Mouse (Mus musculus): Measurements from ENCODE around the gene Clasrp.

GRCm38 (mm10) chr7:19603849-19604605, at the start of gene Clasrp:
- peak; percentile 84 for TF ChIP-seq POLR2A (IDR thresholded peaks at IDR 0.05; ENCODE audit: low read depth, low read length)
- TF ChIP-seq CTCF (IDR thresholded peaks at IDR 0.05; ENCODE audit: extremely low read depth, insufficient read length, insufficient replicate concordance, low read depth, low read length) = no peak

Data from small intestine, adult 2 months (tissue).